Mouse (Mus musculus) megakaryocyte, embryonic 14.5 days (primary cell): ENCODE data around the gene Olfr1152. TPM values are rescaled to one million over a fixed set of nuclear protein-coding genes. Genes with fewer than 3 reads are reported as not detected.

Experiments used
- H3K27me3 ChIP-seq: replicated peaks from 2 replicates; pipeline ENCODE3; 2012; ENCODE audit warnings: inconsistent platforms
- H3K36me3 ChIP-seq: replicated peaks from 2 replicates; pipeline ENCODE3; 2012; ENCODE audit warnings: low read length, inconsistent platforms, mixed read lengths
- H3K4me1 ChIP-seq: 2 replicates; pipeline ENCODE4 v1.6.1; 2012; ENCODE audit warnings: inconsistent platforms
- H3K4me3 ChIP-seq: replicated peaks from 2 replicates; pipeline ENCODE3; 2012; ENCODE audit warnings: moderate library complexity, mild to moderate bottlenecking, inconsistent platforms
- H3K9me3 ChIP-seq: 2 replicates; pipeline ENCODE4 v1.6.1; 2012; ENCODE audit warnings: inconsistent platforms
- FLI1 ChIP-seq: IDR thresholded peaks from 2 replicates; pipeline ENCODE4 v1.6.1; 2012; ENCODE audit warnings: low read length, inconsistent platforms, mixed read lengths
- GATA1 ChIP-seq: IDR thresholded peaks from 3 replicates; pipeline ENCODE4 v1.6.1; 2012; ENCODE audit warnings: mixed read lengths, low read length, inconsistent platforms, borderline replicate concordance
- polyA plus RNA-seq: library from polyadenylated mRNA; stranded (reverse); fragments of >175 nt; gene quantifications from 2 replicates; pipeline ENCODE4 v1.2.3, GENCODE M21; 2012; ENCODE audit warnings: low replicate concordance; ENCODE audit not compliant: insufficient read depth

Olfr1152 gene
- 0.43 TPM in 1 of 2 replicates, not detected in the other for polyA plus RNA-seq

GRCm38 (mm10) chr2:87866192-87866591, at the start of gene Olfr1152:
Gene Olfr1152 (plus strand): TSS chr2:87866492.
- no peaks in the 10 kb centered on the region for H3K27me3 ChIP-seq
- peaks cover 3% of the 10 kb centered on the region; the same call in 1 of the 2 replicates for H3K9me3 ChIP-seq
- no peaks in the 10 kb centered on the region for H3K36me3 ChIP-seq
- TF ChIP-seq FLI1 (no peak), GATA1 (no peak)
- no peaks in the 10 kb centered on the region for H3K4me1 ChIP-seq
- H3K4me3 ChIP-seq = no peak within 1 kb of the TSS

GRCm38 (mm10) chr2:87830233-87830632, 36.1 kb upstream of the Olfr1152 start, which contains the start of gene Olfr1148:
Gene Olfr1148 (plus strand): TSS chr2:87830533.
- no peaks in the 10 kb centered on the region for H3K4me1 ChIP-seq
- H3K27me3 ChIP-seq = no peaks in the 10 kb centered on the region
- no peaks in the 10 kb centered on the region for H3K9me3 ChIP-seq
- TF ChIP-seq FLI1 (no peak), GATA1 (no peak)
- no peak within 1 kb of the TSS for H3K4me3 ChIP-seq
- H3K36me3 ChIP-seq = no peaks in the 10 kb centered on the region

GRCm38 (mm10) chr2:87843693-87844092, 22.6 kb upstream of the Olfr1152 start, which contains the start of gene Olfr1150-ps1:
Gene Olfr1150-ps1 (plus strand): TSS chr2:87843993.
- no peak for TF ChIP-seq FLI1
- no peak for TF ChIP-seq GATA1
- H3K4me3 ChIP-seq = no peak within 1 kb of the TSS
- no peaks in the 10 kb centered on the region for H3K9me3 ChIP-seq
- H3K36me3 ChIP-seq = no peaks in the 10 kb centered on the region
- no peaks in the 10 kb centered on the region for H3K4me1 ChIP-seq
- H3K27me3 ChIP-seq = no peaks in the 10 kb centered on the region

GRCm38 (mm10) chr2:87855562-87855961, 10.7 kb upstream of the Olfr1152 start, which contains the start of gene Olfr1151:
Gene Olfr1151 (plus strand): TSS chr2:87855862.
- Histone ChIP-seq H3K4me1 (no peaks in the 10 kb centered on the region), H3K27me3 (no peaks in the 10 kb centered on the region), H3K36me3 (no peaks in the 10 kb centered on the region), H3K9me3 (no peaks in the 10 kb centered on the region), H3K4me3 (no peak within 1 kb of the TSS)
- no peak for TF ChIP-seq GATA1
- no peak for TF ChIP-seq FLI1

- H3K4me1 ChIP-seq = no peaks in the 10 kb centered on the region
- no peaks in the 10 kb centered on the region for H3K36me3 ChIP-seq
- H3K4me3 ChIP-seq = no peak within 1 kb of the TSS
- no peaks in the 10 kb centered on the region; the same call in 1 of the 2 replicates for H3K9me3 ChIP-seq
- no peaks in the 10 kb centered on the region for H3K27me3 ChIP-seq
- no peak for TF ChIP-seq FLI1
- no peak for TF ChIP-seq GATA1
Observed at GRCm38 (mm10) chr2:87894662-87895061, 28.4 kb downstream of the Olfr1152 start, which contains the start of gene Olfr1153. Gene Olfr1153 (plus strand): TSS chr2:87894962.

- H3K36me3 ChIP-seq = no peaks in the 10 kb centered on the region
- H3K4me1 ChIP-seq = no peaks in the 10 kb centered on the region
- TF ChIP-seq FLI1 (no peak), GATA1 (no peak)
- no peaks in the 10 kb centered on the region for H3K9me3 ChIP-seq
- no peak within 1 kb of the TSS for H3K4me3 ChIP-seq
- H3K27me3 ChIP-seq = no peaks in the 10 kb centered on the region
Observed at GRCm38 (mm10) chr2:87905066-87905465, 38.8 kb downstream of the Olfr1152 start, which contains the start of gene Olfr1154. Gene Olfr1154 (minus strand): TSS chr2:87905166.

Other genes starting within 250 kb of the Olfr1152 start
- not detected in 2 replicates for gene Olfr1131, start 239.4 kb upstream of the Olfr1152 start, polyA plus RNA-seq
- not detected in 2 replicates for gene Olfr1132, start 229.0 kb upstream of the Olfr1152 start, polyA plus RNA-seq
- gene Olfr1133, start 219.1 kb upstream of the Olfr1152 start, polyA plus RNA-seq = not detected in 2 replicates
- not detected in 2 replicates for gene Olfr1134, start 208.0 kb upstream of the Olfr1152 start, polyA plus RNA-seq
- gene Olfr1135, start 192.8 kb upstream of the Olfr1152 start, polyA plus RNA-seq = not detected in 2 replicates
- gene Olfr1136, start 172.5 kb upstream of the Olfr1152 start, polyA plus RNA-seq = not detected in 2 replicates
- 0.71 TPM in 1 of 2 replicates, not detected in the other for gene Olfr1137, start 153.3 kb upstream of the Olfr1152 start, polyA plus RNA-seq
- gene Olfr1138, start 126.5 kb upstream of the Olfr1152 start, polyA plus RNA-seq = not detected in 2 replicates
- not detected in 2 replicates for gene Olfr1140, start 122.7 kb upstream of the Olfr1152 start, polyA plus RNA-seq
- gene Olfr1141, start 112.5 kb upstream of the Olfr1152 start, polyA plus RNA-seq = not detected in 2 replicates
- not detected in 2 replicates for gene Olfr152, start 87.0 kb upstream of the Olfr1152 start, polyA plus RNA-seq
- not detected in 2 replicates for gene Olfr1143, start 65.9 kb upstream of the Olfr1152 start, polyA plus RNA-seq
- not detected in 2 replicates for gene Olfr1145, start 56.7 kb upstream of the Olfr1152 start, polyA plus RNA-seq
- not detected in 2 replicates for gene Olfr1148, start 36.0 kb upstream of the Olfr1152 start, polyA plus RNA-seq
- not detected in 2 replicates for gene Olfr1150-ps1, start 22.5 kb upstream of the Olfr1152 start, polyA plus RNA-seq
- not detected in 2 replicates for gene Olfr1151, start 10.6 kb upstream of the Olfr1152 start, polyA plus RNA-seq
- gene Olfr1153, start 28.5 kb downstream of the Olfr1152 start, polyA plus RNA-seq = not detected in 2 replicates
- not detected in 2 replicates for gene Olfr1154, start 38.7 kb downstream of the Olfr1152 start, polyA plus RNA-seq
- gene Olfr1155, start 78.6 kb downstream of the Olfr1152 start, polyA plus RNA-seq = not detected in 2 replicates
- gene Olfr1156, start 86.6 kb downstream of the Olfr1152 start, polyA plus RNA-seq = not detected in 2 replicates
- not detected in 2 replicates for gene Olfr1157, start 101.8 kb downstream of the Olfr1152 start, polyA plus RNA-seq
- not detected in 2 replicates for gene Olfr74, start 108.2 kb downstream of the Olfr1152 start, polyA plus RNA-seq
- gene Olfr1158, start 123.6 kb downstream of the Olfr1152 start, polyA plus RNA-seq = not detected in 2 replicates
- gene Olfr1160, start 141.8 kb downstream of the Olfr1152 start, polyA plus RNA-seq = not detected in 2 replicates
- not detected in 2 replicates for gene Olfr1161, start 156.3 kb downstream of the Olfr1152 start, polyA plus RNA-seq
- gene Olfr73, start 171.2 kb downstream of the Olfr1152 start, polyA plus RNA-seq = not detected in 2 replicates
- gene Olfr1162, start 184.6 kb downstream of the Olfr1152 start, polyA plus RNA-seq = not detected in 2 replicates
- not detected in 2 replicates for gene Olfr1163, start 205.3 kb downstream of the Olfr1152 start, polyA plus RNA-seq
- gene Olfr1164, start 227.5 kb downstream of the Olfr1152 start, polyA plus RNA-seq = not detected in 2 replicates